Mouse (Mus musculus): ENCODE results near the gene Fstl1. TPM values are rescaled to one million over a fixed set of nuclear protein-coding genes. Genes with fewer than 3 reads are reported as not detected.

The Fstl1 gene
- total and polyA plus RNA-seq, 3 experiments, result 0.08 to 0.35 TPM; not detected in 1

- TF ChIP-seq CHD2 (IDR thresholded peaks at IDR 0.05; ENCODE audit: low read length) (no peak), POLR2AphosphoS5 (IDR thresholded peaks at IDR 0.05; ENCODE audit: borderline replicate concordance, low read depth, low read length) (no peak), ETS1 (IDR thresholded peaks at IDR 0.05; ENCODE audit: low read depth, low read length) (no peak), KAT2A (conservative IDR thresholded peaks at IDR 0.05; ENCODE audit: low read depth, low read length) (no peak), ELF1 (IDR thresholded peaks at IDR 0.05; ENCODE audit: low read depth, low read length) (no peak), USF2 (IDR thresholded peaks at IDR 0.05; ENCODE audit: borderline replicate concordance in 1 of 2, insufficient read depth in 1 of 2, low read depth in 1 of 2, low read length in 2 of 2) (no peak), GATA1 (IDR thresholded peaks at IDR 0.05; ENCODE audit: low read depth, low read length) (no peak), HCFC1 (IDR thresholded peaks at IDR 0.05; ENCODE audit: low read depth, low read length) (no peak), USF1 (IDR thresholded peaks at IDR 0.05; ENCODE audit: low read depth, low read length) (no peak), ZKSCAN1 (IDR thresholded peaks at IDR 0.05; ENCODE audit: low read depth, low read length) (no peak), EP300 (IDR thresholded peaks at IDR 0.05; ENCODE audit: low read depth in 1 of 2, low read length in 2 of 2) (no peak), RAD21 (IDR thresholded peaks at IDR 0.05; ENCODE audit: low read depth, low read length) (no peak), ZNF384 (IDR thresholded peaks at IDR 0.05; ENCODE audit: low read depth, low read length) (no peak), JUND (IDR thresholded peaks at IDR 0.05; ENCODE audit: low read depth, low read length) (no peak), TCF12 (IDR thresholded peaks at IDR 0.05; ENCODE audit: low read depth, low read length) (no peak)
- H3K4me1 ChIP-seq (ENCODE audit: control insufficient read depth in 1 of 2, insufficient read depth in 2 of 2, low read length in 2 of 2), result no peaks in the 10 kb centered on the region
- H3K27ac ChIP-seq (ENCODE audit: control insufficient read depth, low read depth, low read length), result no peak overlapping the region
- no peak for DNase-seq (ENCODE audit: low read depth, low spot score)
- no peaks in the 10 kb centered on the region for H3K9me3 ChIP-seq (replicated peaks; ENCODE audit: insufficient read depth, low read length)
- H3K27me3 ChIP-seq (ENCODE audit: control insufficient read depth in 1 of 2, insufficient read depth in 2 of 2, low read length in 2 of 2), result peaks cover 0 to 8% of the 10 kb centered on the region in 2 experiments; a peak in 3 of 4 replicates
- no peaks in the 10 kb centered on the region for H3K36me3 ChIP-seq (ENCODE audit: control insufficient read depth in 1 of 2, insufficient read depth in 2 of 2, low read length in 2 of 2)
- no peak overlapping the region for H3K4me3 ChIP-seq (ENCODE audit: control insufficient read depth in 1 of 2, insufficient read depth in 1 of 2, low read depth in 2 of 2, low read length in 2 of 2)
- H3K9ac ChIP-seq (ENCODE audit: control insufficient read depth, low read depth, low read length, poor library complexity, severe bottlenecking), result no peak overlapping the region
- H3K79me2 ChIP-seq (ENCODE audit: control insufficient read depth, insufficient read depth, low read length, poor library complexity), result no peaks in the 10 kb centered on the region
Measured at GRCm38 (mm10) chr16:37842439-37842838, 65.8 kb downstream of the Fstl1 start.

GRCm38 (mm10) chr16:37843740-37844139 lies 67.1 kb downstream of the Fstl1 start:
- no peak overlapping the region for H3K27ac ChIP-seq (ENCODE audit: control insufficient read depth, low read depth, low read length)
- no peak for DNase-seq (ENCODE audit: low read depth, low spot score)
- H3K9ac ChIP-seq (ENCODE audit: control insufficient read depth, low read depth, low read length, poor library complexity, severe bottlenecking), result no peak overlapping the region
- H3K9me3 ChIP-seq (replicated peaks; ENCODE audit: insufficient read depth, low read length), result no peaks in the 10 kb centered on the region
- no peak for TF ChIP-seq POLR2AphosphoS5 (IDR thresholded peaks at IDR 0.05; ENCODE audit: borderline replicate concordance, low read depth, low read length)
- no peak for TF ChIP-seq TBP (IDR thresholded peaks at IDR 0.05; ENCODE audit: low read depth, low read length)
- TF ChIP-seq EP300 (IDR thresholded peaks at IDR 0.05; ENCODE audit: low read depth in 1 of 2, low read length in 2 of 2), result no peak
- TF ChIP-seq UBTF (IDR thresholded peaks at IDR 0.05; ENCODE audit: borderline replicate concordance, insufficient read depth, low read depth, low read length), result no peak
- no peak for TF ChIP-seq GATA1 (IDR thresholded peaks at IDR 0.05; ENCODE audit: low read depth, low read length)
- TF ChIP-seq ETS1 (IDR thresholded peaks at IDR 0.05; ENCODE audit: low read depth, low read length), result no peak
- TF ChIP-seq MXI1 (IDR thresholded peaks at IDR 0.05; ENCODE audit: low read depth, low read length), result no peak
- no peak overlapping the region for H3K4me3 ChIP-seq (ENCODE audit: control insufficient read depth in 1 of 2, insufficient read depth in 1 of 2, low read depth in 2 of 2, low read length in 2 of 2)
- no peaks in the 10 kb centered on the region for H3K36me3 ChIP-seq (ENCODE audit: control insufficient read depth in 1 of 2, insufficient read depth in 2 of 2, low read length in 2 of 2)
- H3K27me3 ChIP-seq (ENCODE audit: control insufficient read depth in 1 of 2, insufficient read depth in 2 of 2, low read length in 2 of 2), result peaks cover 5 to 6% of the 10 kb centered on the region in 2 experiments
- no peaks in the 10 kb centered on the region for H3K4me1 ChIP-seq (ENCODE audit: control insufficient read depth in 1 of 2, insufficient read depth in 2 of 2, low read length in 2 of 2)
- H3K79me2 ChIP-seq (ENCODE audit: control insufficient read depth, insufficient read depth, low read length, poor library complexity), result no peaks in the 10 kb centered on the region

Data from MEL (cell line).